Mouse (Mus musculus): ENCODE measurements around the gene Trim67. TPM values are rescaled to one million over a fixed set of nuclear protein-coding genes. Genes with fewer than 3 reads are reported as not detected.
A peak's percentile ranks its signal among the peaks of the same experiment; 100 is the strongest.

Gene Trim67
- total RNA-seq (2021) = under 1 TPM; 0.47 to 0.67 TPM
- long read RNA-seq, experiment 1 = 0 reads
- long read RNA-seq, experiment 2 = 0 reads

DNA sequence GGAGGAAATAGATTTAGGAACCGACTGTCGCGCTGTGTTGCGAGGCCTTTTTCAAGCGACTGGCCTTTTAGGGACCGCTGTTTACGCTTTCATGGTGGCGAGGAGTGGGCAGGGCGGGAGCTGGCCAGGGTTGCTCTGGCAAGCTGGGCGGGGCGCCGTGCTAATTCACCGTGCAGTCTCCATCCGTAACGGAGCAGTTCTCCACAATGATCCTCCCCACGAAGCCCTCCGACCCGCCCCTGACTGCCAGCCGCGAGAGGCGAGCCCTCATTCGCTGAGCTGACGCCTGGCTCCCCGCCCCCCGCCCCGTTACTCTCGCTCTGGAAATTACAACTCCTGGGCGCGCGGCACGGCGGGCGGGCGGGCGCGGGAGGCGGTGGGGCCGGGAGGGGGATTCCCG is at the start of gene Trim67:
Gene Trim67 (plus strand): TSS at position 385 of the 400 bp plus-strand sequence.
- peak in 1 of 2 experiments; percentile 14 for DNase-seq

DNA sequence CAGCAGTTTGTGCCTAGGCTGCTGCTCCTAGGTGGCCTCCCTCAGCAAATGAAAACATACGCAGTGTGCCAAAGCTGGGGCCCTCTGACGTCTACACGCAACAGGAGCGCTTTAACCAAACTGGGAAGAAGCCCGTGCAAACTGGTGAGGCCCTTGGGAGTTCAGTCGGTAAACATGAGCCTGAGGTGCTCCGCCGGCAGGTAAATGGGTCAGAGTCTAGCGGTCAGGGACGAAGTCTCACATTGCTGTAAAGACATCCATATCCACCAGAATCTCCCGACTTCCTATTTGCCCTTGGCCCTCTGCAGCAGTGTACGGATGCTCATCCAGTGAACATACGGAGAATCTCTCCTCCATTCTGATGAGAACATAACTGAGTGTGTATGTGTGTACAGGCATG is 46.2 kb upstream of the Trim67 start:
- no peak for DNase-seq

DNA sequence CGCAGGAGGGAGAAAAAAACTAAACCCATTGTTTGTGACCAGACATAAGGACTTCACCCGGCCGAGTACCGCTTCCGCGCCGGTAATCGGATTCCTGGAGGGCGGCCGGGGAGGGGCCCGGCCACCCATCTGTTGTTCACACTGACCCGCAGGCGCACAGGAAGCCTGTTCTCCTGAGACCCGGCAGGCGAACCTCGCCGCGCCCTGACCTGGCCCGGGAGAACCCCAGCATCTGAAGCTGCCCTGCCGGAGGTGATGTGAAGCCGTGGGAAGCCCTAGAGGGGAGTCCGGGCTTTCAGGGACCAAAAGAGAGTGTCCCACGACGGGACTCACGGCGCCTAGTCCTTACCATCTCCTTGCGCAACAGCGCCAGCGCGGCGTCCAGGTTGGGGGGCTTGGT is 41.7 kb upstream of the Trim67 start:
- DNase-seq = peak; percentile 16 to 42

DNA sequence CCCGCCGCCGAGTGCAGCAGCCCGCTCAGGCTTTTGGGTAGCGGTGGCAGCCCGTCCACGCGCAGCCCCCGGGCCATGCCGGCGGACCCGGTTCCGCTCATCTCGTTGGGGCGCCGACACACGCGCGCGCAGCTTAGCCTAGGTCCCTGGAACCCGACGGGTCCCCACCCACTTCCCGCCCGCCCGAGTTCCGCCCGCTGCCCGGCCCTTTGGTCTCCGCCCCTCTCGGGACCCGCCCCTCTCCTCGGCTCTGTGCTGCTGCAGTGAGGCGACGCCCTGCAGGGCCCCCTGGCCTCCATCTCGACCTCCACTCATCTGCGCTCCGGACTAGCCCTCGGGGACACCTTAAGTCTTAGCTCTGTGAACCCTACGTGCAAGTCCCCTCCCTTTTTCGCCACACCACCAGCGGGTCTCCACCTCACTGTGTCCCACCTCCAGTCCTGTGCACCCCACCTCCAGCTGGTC is 41.2 kb upstream of the Trim67 start, which contains the start of gene Fam89a:
Gene Fam89a (minus strand): TSS at position 124 of the 465 bp plus-strand sequence.
- peak; percentile 45 to 59 for DNase-seq

DNA sequence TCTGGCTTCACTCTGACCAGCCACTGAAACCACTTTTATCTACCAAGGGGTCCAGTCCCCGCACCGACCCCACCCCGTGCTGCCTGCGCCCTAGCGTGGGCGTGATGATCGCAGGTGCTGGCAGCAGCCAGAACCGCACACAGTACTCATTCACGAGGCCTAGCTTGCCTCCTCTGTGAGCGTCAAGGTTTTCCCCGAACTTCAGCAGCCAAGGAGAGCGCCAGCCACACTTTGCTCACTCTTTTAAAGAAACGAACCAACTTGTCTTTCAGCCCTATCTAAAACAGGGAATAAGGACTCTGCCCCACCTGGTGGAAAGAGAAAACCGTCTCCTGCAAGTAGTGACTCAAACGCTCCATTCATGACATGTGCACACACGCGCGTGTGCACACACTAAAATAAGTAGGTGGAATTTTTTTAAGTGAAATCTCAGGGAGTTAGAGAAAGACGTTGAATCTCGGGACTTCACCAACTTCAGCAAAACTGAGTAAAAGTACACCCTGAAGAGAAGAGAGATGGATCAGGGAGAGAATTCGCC is 40.5 kb upstream of the Trim67 start:
- no peak for DNase-seq

DNA sequence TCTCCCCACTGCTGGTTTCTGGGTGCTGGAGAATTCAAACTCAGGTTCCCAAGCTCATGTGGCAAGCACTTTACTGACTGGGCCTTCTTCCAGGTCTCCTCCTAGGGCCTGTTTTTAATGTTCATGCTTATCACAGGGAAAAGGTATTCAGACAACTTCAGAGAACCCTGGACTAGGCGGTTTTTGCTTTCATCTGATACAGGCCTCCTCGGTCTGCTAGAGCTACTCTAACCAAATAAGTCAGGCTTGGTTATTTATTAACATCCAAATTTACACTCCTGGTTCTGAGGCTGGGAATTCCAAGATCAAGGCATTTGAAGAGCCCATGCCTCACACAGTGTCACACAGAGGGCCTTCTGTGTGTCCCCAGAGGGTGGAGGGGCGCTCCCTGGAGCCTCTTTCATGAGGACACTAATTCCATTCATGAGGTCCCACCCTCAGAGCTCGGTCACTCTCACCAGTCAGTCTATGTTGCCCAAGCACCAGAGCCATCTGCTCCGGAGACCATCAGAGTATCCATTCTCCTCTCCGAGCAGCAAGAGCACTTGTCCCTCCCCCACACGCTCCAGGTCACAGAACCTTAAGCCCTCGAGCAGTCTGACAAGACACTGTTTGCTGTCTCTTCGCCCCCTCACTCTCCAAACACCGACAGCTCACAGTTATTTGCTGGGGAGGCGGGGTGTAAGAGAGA is 38.6 kb upstream of the Trim67 start:
- DNase-seq = no peak

DNA sequence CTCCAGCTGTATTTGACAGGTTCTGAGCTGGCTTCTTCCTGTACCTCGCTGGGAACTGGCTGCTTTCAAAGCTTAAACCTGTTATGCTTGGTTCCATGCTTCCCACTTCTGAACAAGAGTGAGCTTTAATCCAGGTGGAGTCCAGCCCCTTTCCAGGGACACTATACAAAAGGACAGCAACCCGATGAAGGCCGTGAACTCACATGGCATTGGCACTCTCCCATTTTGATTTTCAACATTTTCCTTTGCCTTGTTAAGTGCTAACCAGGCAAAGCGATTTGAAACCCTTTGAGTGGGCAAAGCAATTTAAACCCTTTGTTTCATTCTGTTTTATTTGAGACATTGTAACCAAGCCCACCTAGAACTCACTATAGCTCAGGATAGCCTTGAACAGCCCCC is 38.1 kb upstream of the Trim67 start:
- DNase-seq = no peak

DNA sequence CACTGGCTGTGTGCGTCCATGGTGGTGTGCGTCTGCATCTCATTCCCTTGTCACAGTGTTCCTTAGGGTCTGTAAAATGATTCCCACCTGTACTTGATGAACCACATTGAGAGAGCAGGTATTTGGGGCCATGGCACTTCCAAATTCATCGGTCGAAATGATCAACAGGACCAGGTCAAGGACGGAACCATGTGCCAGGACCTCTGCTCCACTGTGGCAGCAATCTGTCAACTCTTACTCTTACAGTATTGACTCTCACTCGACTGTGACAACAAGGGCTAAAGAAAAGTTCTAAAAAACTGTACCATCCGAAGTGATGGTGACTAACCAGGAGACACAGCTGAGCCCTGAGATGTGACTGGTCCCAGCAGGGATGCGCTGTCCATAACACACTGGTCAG is 37.4 kb upstream of the Trim67 start:
- no peak for DNase-seq

DNA sequence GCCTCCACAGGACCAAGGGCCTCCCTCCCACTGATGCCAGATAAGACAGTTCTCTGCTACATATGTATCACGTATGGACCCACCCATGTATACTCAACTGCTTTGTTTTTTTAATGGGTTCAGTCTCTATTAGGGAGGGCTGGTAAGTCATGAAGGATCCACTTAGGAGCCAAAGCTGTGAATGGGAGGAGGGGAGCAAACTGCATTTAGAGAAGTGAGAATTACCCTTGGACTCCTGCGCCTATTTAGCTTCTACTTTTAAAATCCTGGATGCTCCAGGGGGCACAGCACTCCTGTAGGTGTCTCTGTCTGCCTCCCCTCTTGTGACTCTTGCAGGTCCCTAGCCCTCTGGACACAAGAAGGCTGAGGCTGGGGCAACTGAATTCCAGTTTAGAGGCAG is 36.7 kb upstream of the Trim67 start:
- no peak for DNase-seq

DNA sequence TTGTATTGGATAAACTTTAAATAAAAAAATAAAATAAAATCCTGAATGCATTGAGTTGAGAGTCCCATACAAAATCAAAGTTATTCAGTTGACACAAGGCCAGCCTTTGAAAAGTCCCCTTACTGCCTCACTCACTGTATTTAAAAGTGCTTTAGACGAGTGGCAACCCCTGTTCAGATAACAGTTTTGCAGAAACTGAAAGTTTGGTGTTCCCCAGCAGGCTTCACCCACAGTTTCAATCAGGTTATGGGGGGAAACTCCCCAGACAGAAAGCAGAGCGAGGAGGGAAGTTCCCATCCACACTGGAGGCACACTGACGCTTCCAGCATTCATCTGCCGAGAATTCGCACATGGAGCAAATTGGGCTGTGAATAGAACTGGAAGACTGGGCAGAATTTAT is 36.3 kb upstream of the Trim67 start:
- no peak for DNase-seq

DNA sequence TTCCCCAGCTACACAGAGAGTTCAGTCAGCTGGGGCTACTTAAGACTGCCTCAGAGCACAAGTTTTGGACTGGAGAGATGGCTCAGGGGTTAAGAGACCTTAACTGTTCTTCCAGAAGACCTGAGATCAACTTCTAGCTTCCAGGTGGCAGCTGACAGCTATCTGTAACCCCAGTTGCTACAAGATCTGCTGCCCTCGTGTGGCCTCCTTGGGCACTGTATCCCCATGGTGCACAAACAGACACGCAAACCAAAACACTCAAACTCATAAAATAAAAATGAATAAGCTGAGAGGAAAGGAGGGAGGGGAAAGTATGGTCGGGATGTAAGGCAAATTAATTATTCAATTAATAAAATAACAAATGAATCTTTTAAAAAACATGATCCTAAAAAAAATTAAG is 34.3 kb upstream of the Trim67 start:
- no peak for DNase-seq

DNA sequence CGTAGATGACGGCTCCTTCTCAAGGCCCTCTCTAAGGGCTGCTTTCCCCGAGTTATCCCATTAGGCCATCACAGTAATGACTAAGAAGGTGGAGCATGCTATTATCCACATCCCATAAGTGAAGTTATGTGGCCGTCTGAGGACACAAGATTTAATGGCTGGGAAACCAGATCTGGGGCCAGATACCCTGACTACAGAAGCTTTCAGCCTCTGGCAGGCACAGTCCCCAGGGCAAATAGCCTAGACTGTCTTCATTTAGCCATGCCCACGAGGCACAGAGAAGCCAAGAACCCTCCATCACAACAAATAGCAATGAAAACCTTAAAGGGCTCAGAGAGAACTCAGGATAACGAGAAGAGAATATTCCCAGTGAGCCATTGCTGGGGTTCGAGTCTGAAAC is 29.8 kb upstream of the Trim67 start:
- DNase-seq = no peak

DNA sequence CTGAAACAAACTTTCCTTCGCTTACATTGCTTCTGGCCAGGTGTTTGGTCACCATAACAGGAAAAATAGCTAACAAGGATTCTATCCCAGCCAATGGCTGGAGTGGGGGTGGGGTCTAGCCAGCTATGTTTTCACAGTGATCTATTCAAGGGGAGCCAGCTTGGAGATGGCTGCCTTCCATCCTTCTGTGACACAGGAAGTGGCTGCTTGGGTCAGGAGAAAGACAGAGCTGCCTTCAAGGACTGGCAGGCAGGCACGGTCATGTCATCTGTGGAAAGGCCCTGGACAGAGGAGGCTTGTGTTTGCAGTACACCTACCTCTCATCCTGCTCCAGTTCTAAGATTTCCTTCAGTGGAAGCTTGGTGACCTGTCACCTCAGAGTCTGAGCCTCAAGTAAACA is 20.5 kb upstream of the Trim67 start:
- no peak for DNase-seq

DNA sequence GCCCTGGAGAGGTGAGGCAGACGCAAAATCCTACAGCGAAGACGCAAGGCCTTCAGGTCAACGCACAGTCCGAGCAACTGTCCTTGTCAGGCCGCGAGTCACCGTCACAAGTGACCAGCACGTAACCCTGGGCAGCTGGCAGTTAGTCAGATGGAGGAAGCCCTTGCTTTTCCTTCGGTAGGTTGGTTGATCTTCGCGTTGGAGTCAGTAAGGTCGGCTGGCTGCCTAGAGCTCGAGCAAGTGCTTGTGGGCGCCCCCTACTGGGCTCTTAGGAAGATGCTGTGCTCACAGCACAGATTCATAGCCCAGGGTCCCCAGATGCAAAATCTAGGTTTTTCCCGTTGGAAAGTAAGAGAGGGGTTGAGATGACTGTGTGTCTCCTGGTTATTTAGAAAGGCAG is 17.2 kb upstream of the Trim67 start:
- DNase-seq = peak; percentile 52 to 73

DNA sequence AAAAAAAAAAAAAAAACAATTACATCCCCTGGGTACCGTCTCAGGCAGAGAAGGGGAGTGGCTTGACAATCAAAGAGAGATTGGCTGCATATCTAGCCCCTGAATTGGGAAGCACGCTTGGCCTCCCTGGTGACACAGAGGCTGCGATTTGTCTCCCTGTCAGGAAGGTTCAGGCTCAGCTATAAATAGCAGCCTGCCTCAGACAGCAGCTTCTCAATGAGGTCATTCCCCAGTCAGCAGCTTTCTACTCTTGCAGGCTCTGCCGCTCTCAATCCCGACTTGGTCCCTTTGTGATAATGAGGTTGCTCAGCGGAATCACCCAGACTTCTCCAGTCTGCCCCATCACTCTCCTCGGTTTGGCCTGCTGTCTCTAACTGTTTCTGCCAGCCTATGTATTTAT is 12.7 kb upstream of the Trim67 start:
- peak; percentile 60 to 76 for DNase-seq

DNA sequence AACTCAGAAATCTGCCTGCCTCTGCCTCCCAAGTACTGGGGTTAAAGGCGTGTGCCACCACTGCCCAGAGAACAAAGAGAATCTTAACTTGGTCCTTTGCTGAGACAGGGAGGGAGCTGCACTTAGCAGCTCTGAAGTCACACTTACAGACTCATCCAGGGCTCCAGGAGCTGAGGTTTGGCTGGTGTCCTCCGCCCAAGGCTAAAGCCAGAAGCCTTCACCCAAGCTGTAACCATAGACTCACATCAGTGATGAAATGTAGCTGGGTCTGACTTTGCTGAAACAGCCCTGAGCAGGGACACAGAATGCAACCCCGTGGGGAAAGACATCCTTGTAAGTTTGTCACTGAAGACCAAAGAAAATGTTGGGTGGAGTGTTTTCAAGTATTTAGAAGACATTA is 10.5 kb upstream of the Trim67 start:
- DNase-seq = no peak

DNA sequence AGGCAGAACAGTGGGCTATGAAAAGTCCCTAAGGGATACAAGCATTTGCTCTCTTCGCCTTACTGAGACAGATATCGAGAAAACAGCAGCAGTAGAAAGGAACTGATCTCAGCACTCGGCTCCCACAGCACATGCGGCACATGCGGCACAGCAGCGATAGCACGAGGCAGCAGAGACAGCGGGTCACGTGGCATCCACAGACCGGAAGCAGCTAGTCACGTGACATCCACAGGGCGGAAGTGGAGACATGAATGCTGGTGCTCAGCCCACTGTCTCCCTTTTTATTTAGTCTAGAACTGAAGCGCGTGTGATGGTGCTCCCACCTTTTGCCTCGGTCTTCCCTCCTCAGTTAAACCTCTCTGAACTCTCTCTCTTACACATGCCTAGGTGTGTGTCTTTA is 9.7 kb upstream of the Trim67 start:
- no peak for DNase-seq

DNA sequence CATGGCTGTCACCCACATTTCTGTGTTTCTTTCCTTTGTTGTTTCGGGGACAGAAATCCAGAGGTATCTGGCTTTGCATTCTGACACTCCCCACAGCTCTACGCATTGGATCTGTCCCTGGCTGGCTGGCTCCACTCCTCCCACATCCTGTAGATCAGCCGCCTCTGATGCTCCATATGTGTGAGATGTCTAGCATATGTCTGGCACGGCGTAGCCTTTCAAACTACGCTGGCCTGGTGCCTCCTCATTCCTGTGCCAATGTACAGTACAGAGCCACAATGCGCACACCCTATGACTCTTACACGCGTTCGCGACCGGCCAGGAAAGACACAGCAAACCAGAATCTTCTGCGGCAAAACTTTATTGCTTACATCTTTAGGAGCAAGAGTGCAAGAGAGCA is 8.3 kb upstream of the Trim67 start:
- DNase-seq = no peak

DNA sequence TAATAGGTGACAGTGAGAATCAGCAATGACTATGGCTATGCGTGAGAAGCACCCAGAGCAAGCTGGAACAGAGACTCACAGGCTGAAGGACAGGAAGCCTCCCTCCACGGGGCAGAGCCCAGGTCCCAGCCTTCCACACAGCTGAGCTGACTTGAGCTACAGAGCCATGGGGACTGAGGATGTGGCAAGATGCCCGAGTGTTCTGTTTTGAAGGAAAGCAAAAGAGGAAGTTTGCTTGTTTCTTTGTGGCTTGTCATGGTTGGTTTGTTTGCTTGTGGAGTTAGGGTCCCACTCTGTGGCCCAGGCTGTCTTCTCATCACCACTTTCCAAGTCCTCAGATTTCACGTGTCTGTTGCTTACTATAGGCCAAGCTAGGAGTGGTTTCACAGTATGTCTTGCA is 2.2 kb upstream of the Trim67 start:
- no peak for DNase-seq

DNA sequence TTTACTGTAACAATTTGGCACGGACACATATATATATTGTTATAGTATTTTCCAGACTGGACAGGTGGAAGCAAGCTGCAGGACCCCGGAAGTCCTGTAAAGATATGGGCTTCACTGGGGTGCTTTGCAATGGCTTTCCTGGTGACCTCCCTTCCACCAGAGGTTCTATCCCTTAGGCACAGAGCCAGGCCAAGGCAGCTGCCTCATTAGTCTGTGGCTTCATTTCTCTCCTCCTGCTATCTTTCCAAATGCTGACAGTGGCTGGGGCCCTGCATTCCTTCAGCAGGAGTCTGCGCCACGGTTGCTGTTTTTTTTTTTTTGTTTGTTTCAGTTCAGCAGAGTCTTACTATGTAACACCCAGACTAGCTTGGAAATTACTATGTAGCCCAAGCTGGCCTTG is 1.1 kb upstream of the Trim67 start:
- DNase-seq = no peak

DNA sequence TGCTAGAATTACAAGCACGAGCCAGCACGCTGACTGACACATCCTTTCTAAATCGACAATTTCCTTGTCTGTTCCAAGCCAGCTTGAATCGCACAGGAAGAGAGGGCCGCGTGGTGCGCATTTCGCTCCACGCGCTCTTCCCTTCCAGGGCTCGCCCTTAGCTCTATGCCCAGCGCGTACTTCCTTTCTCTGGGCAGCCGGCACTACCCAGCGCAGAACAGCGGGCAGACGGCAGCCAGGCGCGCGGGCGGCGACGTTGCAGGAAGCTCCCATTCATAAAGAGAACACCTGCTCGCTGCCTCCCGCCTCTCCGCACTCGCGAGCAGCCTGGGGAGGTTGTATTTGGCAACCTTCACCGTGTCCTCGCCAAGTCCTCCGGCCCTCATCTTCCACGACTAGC is 706 bp upstream of the Trim67 start:
- no peak for DNase-seq

DNA sequence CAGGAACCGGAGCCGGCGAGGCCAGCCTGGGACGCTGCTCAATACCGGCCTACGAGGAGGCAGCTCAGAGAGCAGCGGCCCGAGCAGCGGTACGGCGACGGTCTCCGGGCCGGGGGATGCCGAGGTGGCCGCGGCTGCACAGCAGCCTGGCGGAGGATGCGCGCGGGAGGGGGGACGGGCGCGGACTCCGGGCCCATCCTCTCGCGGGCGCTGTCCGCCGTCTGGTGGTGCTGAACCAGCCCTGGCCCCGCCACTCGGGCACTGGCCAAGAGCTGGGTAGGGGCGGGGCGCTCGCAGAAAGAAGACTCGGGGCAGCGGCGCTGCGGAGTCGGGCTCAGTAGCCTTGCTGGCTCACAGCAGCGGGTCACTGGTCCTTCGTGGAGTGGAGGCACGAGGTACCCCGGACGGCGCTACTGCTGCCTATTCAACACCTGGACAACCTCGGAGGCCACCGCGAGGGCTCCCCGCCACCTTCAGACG is 320 bp downstream of the Trim67 start:
- DNase-seq = peak; percentile 83 to 90

DNA sequence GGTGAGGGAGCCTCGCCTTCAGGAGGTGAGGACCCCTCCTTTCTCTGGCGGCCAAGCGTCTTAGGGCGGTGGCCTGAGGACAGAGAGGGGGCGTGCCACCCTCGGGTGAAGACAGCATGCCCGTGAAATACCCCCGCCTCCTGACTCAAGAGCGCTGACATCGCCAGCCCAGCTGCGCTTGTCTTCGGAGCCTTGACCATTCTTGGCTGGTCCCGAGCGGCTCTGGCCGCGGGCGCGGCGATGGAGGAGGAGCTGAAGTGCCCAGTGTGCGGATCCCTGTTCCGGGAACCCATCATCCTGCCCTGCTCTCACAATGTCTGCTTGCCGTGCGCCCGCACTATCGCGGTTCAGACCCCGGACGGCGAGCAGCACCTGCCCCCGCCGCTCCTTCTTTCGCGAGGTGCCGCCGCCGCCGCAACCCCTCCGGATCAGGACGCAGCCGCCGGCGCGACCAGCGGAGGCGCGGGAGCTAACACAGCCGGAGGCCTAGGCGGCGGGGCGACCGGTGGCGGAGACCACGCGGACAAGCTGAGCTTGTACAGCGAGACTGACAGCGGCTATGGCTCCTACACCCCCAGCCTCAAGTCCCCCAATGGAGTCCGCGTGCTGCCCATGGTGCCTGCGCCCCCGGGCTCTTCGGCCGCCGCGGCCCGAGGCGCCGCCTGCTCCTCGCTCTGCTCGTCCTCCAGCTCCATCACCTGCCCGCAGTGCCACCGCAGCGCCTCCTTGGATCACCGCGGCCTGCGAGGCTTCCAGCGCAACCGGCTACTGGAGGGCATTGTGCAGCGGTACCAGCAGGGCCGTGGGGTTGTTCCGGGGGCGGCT is 981 bp downstream of the Trim67 start:
- DNase-seq = no peak
